Mouse (Mus musculus): ENCODE data around the gene Pih1d1. TPM values are rescaled to one million over a fixed set of nuclear protein-coding genes. Genes with fewer than 3 reads are reported as not detected.

Pih1d1 gene
- polyA plus RNA-seq, 1 experiment from 2014 or later: 108 TPM

DNA sequence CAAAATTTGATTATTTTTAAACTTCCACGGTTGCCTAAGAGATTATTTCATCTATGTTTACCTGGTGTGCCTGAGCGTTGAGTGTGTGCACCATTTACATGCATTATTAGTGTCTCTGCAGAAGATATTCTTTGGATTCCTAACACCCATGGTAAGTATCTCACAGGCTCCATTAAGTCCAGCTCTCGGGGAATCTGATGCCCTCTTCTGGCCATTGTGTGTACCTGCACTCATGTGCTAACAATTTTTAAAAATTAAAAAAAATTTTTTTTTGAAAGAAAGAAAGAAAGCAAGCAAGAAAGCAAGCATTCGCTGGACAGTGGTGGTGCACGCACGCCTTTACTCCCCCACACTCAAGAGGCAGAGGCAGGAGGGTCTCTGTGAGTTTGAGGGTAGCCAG, 54.2 kb downstream of the Pih1d1 start:
- 0 out of 2 replicates have a peak, but pooled peaks cover 2% of the 10 kb centered on the region for H3K9me3 ChIP-seq (replicated peaks; ENCODE audit: control insufficient read depth, low read length)
- H3K27ac ChIP-seq (ENCODE audit: low read depth, low read length): no peak overlapping the region
- no peak overlapping the region for H3K4me2 ChIP-seq (ENCODE audit: low read length)
- ATAC-seq (no peak), DNase-seq (ENCODE audit: low spot score) (no peak)
- H3K36me3 ChIP-seq (ENCODE audit: control insufficient read depth, insufficient read depth, low read length): no peaks in the 10 kb centered on the region
- H3K27me3 ChIP-seq (replicated peaks; ENCODE audit: control insufficient read depth, insufficient read depth, low read length): peaks cover 16% of the 10 kb centered on the region; the same call in 1 of the 2 replicates
- WGBS: 82% methylated on average over 6 of the region's 6 CpGs
- no peak overlapping the region for H3K9ac ChIP-seq (ENCODE audit: low read length)
- no peaks in the 10 kb centered on the region for H3K4me1 ChIP-seq (ENCODE audit: control insufficient read depth, insufficient read depth, low read length)
- H3K4me3 ChIP-seq (ENCODE audit: low read depth, low read length): no peak overlapping the region

MicroRNA genes within 50 kb of the gene (microRNA counts, 519-probe panel; counts per million panel counts)
- 3,661 counts per million, percentile 37 among the panel's probes with 10 or more counts for microRNA mmu-miR-150

Small RNA genes lying within 50 kb of the gene (microRNA-seq; reads per million reads assigned to microRNA genes)
- 42.2 reads per million, percentile 46 among the genes with 10 or more reads in this experiment for gene Mir150
- gene Mir5121: 9.9 reads per million, percentile 33 among the genes with 10 or more reads in this experiment
- gene Mir7055: not detected

Other genes with a start within 250 kb of the Pih1d1 start
- 85.6 and 99.3 TPM in 2 replicates for gene Ap2a1, start 224.8 kb upstream of the Pih1d1 start, polyA plus RNA-seq (2014; fragmentation: Nextera tagmentation; extraction: Ambion mirVana)
- gene Tsks, start 211.1 kb upstream of the Pih1d1 start, polyA plus RNA-seq (2014; fragmentation: Nextera tagmentation; extraction: Ambion mirVana): not detected in 2 replicates
- gene Cpt1c, start 179.5 kb upstream of the Pih1d1 start, polyA plus RNA-seq (2014; fragmentation: Nextera tagmentation; extraction: Ambion mirVana): 37.3 and 41.0 TPM in 2 replicates
- 241 and 274 TPM in 2 replicates for gene Prmt1, start 167.7 kb upstream of the Pih1d1 start, polyA plus RNA-seq (2014; fragmentation: Nextera tagmentation; extraction: Ambion mirVana)
- 52.7 and 60.6 TPM in 2 replicates for gene Irf3, start 156.7 kb upstream of the Pih1d1 start, polyA plus RNA-seq (2014; fragmentation: Nextera tagmentation; extraction: Ambion mirVana)
- gene Bcl2l12, start 155.6 kb upstream of the Pih1d1 start, polyA plus RNA-seq (2014; fragmentation: Nextera tagmentation; extraction: Ambion mirVana): 20.0 and 23.4 TPM in 2 replicates
- 40.5 and 47.8 TPM in 2 replicates for gene Scaf1, start 137.9 kb upstream of the Pih1d1 start, polyA plus RNA-seq (2014; fragmentation: Nextera tagmentation; extraction: Ambion mirVana)
- 11.4 and 14.7 TPM in 2 replicates for gene Rras, start 136.3 kb upstream of the Pih1d1 start, polyA plus RNA-seq (2014; fragmentation: Nextera tagmentation; extraction: Ambion mirVana)
- 13.6 and 16.0 TPM in 2 replicates for gene Prr12, start 101.4 kb upstream of the Pih1d1 start, polyA plus RNA-seq (2014; fragmentation: Nextera tagmentation; extraction: Ambion mirVana)
- gene Nosip, start 91.9 kb upstream of the Pih1d1 start, polyA plus RNA-seq (2014; fragmentation: Nextera tagmentation; extraction: Ambion mirVana): 70.4 and 71.8 TPM in 2 replicates
- gene Prrg2, start 91.6 kb upstream of the Pih1d1 start, polyA plus RNA-seq (2014; fragmentation: Nextera tagmentation; extraction: Ambion mirVana): 12.0 and 13.4 TPM in 2 replicates
- 67.4 and 73.9 TPM in 2 replicates for gene Rcn3, start 62.1 kb upstream of the Pih1d1 start, polyA plus RNA-seq (2014; fragmentation: Nextera tagmentation; extraction: Ambion mirVana)
- gene Fcgrt, start 50.5 kb upstream of the Pih1d1 start, polyA plus RNA-seq (2014; fragmentation: Nextera tagmentation; extraction: Ambion mirVana): 20.3 and 26.9 TPM in 2 replicates
- gene Rps11, start 29.9 kb upstream of the Pih1d1 start, polyA plus RNA-seq (2014; fragmentation: Nextera tagmentation; extraction: Ambion mirVana): 981 and 1,280 TPM in 2 replicates
- 1,037 and 1,253 TPM in 2 replicates for gene Rpl13a, start 25.5 kb upstream of the Pih1d1 start, polyA plus RNA-seq (2014; fragmentation: Nextera tagmentation; extraction: Ambion mirVana)
- 0.22 and 0.88 TPM in 2 replicates for gene Gm45713, start 18.1 kb upstream of the Pih1d1 start, polyA plus RNA-seq (2014; fragmentation: Nextera tagmentation; extraction: Ambion mirVana)
- 0.61 and 1.3 TPM in 2 replicates for gene Flt3l, start 17.9 kb upstream of the Pih1d1 start, polyA plus RNA-seq (2014; fragmentation: Nextera tagmentation; extraction: Ambion mirVana)
- 24.4 and 26.8 TPM in 2 replicates for gene Aldh16a1, start 281 bp downstream of the Pih1d1 start, polyA plus RNA-seq (2014; fragmentation: Nextera tagmentation; extraction: Ambion mirVana)
- 14.6 and 15.9 TPM in 2 replicates for gene Slc17a7, start 9.6 kb downstream of the Pih1d1 start, polyA plus RNA-seq (2014; fragmentation: Nextera tagmentation; extraction: Ambion mirVana)
- gene Gfy, start 25.3 kb downstream of the Pih1d1 start, polyA plus RNA-seq (2014; fragmentation: Nextera tagmentation; extraction: Ambion mirVana): not detected in 2 replicates
- gene Pth2, start 26.7 kb downstream of the Pih1d1 start, polyA plus RNA-seq (2014; fragmentation: Nextera tagmentation; extraction: Ambion mirVana): not detected in 2 replicates
- 0.43 and 0.52 TPM in 2 replicates for gene Ccdc155, start 50.6 kb downstream of the Pih1d1 start, polyA plus RNA-seq (2014; fragmentation: Nextera tagmentation; extraction: Ambion mirVana)
- 0.91 and 1.7 TPM in 2 replicates for gene Dkkl1, start 57.8 kb downstream of the Pih1d1 start, polyA plus RNA-seq (2014; fragmentation: Nextera tagmentation; extraction: Ambion mirVana)
- 81.7 and 95.7 TPM in 2 replicates for gene Tead2, start 61.5 kb downstream of the Pih1d1 start, polyA plus RNA-seq (2014; fragmentation: Nextera tagmentation; extraction: Ambion mirVana)
- 0.99 and 1.4 TPM in 2 replicates for gene Cd37, start 84.8 kb downstream of the Pih1d1 start, polyA plus RNA-seq (2014; fragmentation: Nextera tagmentation; extraction: Ambion mirVana)
- 0.09 and 0.26 TPM in 2 replicates for gene Slc6a16, start 86.8 kb downstream of the Pih1d1 start, polyA plus RNA-seq (2014; fragmentation: Nextera tagmentation; extraction: Ambion mirVana)
- not detected in 2 replicates for gene Slc6a21, start 123.2 kb downstream of the Pih1d1 start, polyA plus RNA-seq (2014; fragmentation: Nextera tagmentation; extraction: Ambion mirVana)
- gene Trpm4, start 179.5 kb downstream of the Pih1d1 start, polyA plus RNA-seq (2014; fragmentation: Nextera tagmentation; extraction: Ambion mirVana): 6.5 and 9.8 TPM in 2 replicates
- 0.06 TPM in 1 of 2 replicates, not detected in the other for gene Hrc, start 181.0 kb downstream of the Pih1d1 start, polyA plus RNA-seq (2014; fragmentation: Nextera tagmentation; extraction: Ambion mirVana)
- gene Ppfia3, start 212.7 kb downstream of the Pih1d1 start, polyA plus RNA-seq (2014; fragmentation: Nextera tagmentation; extraction: Ambion mirVana): 10.7 and 17.3 TPM in 2 replicates
- 6.2 and 11.0 TPM in 2 replicates for gene Lin7b, start 216.3 kb downstream of the Pih1d1 start, polyA plus RNA-seq (2014; fragmentation: Nextera tagmentation; extraction: Ambion mirVana)
- 95.7 and 99.4 TPM in 2 replicates for gene Snrnp70, start 241.4 kb downstream of the Pih1d1 start, polyA plus RNA-seq (2014; fragmentation: Nextera tagmentation; extraction: Ambion mirVana)

Measured in forebrain, embryonic 14.5 days (tissue).